Mouse (Mus musculus): ENCODE data around the gene Hus1. TPM values are rescaled to one million over a fixed set of nuclear protein-coding genes. Genes with fewer than 3 reads are reported as not detected.

Hus1 gene
- polyA plus RNA-seq, 1 experiment from 2014 or later, result 29.1 TPM

DNA sequence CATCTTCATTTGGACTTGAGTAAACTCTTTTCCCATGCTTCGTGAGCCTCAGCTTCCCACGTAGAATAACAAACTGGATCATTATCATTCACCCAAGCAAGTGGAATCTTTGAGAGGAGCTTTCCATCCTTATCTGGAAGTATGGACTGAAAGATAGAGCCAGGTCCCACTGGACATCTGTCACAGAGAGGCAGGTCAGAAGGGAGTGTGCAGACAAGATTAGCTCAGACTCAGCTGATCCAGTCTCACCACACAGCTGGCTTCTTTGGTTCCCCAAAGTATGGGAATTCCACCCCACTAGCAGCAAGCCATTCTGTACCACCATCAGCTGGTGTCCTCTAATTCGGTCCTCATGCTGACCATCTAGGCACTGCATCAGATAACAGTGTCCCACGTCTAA is 66.9 kb downstream of the Hus1 start:
- no peak for ATAC-seq (replicated peaks; ENCODE audit: low FRiP score)
- H3K27me3 ChIP-seq (ENCODE audit: control insufficient read depth, insufficient read depth, low read length), result no peaks in the 10 kb centered on the region
- no peaks in the 10 kb centered on the region for H3K9me3 ChIP-seq (ENCODE audit: control insufficient read depth, low read length)
- H3K4me3 ChIP-seq (ENCODE audit: low read depth, low read length), result no peak overlapping the region
- 92% methylated on average over 4 of the region's 4 CpGs for WGBS
- DNase-seq (ENCODE audit: low spot score), result no peak
- no peak overlapping the region for H3K27ac ChIP-seq (ENCODE audit: low read depth, low read length)
- no peaks in the 10 kb centered on the region for H3K4me1 ChIP-seq (replicated peaks; ENCODE audit: control insufficient read depth, insufficient read depth, low read length)
- H3K4me2 ChIP-seq (ENCODE audit: low read depth, low read length, severe bottlenecking), result no peak overlapping the region
- H3K9ac ChIP-seq (ENCODE audit: low read length), result no peak overlapping the region
- H3K36me3 ChIP-seq (ENCODE audit: control insufficient read depth, insufficient read depth, low read length), result no peaks in the 10 kb centered on the region

Other genes starting within 250 kb of the Hus1 start
- 0.16 TPM in 1 of 2 replicates, not detected in the other for gene Pkd1l1, start 37.9 kb downstream of the Hus1 start, polyA plus RNA-seq (2014; fragmentation: Nextera tagmentation; extraction: Ambion mirVana)
- 0.32 and 0.52 TPM in 2 replicates for gene Gm11992, start 37.4 kb upstream of the Hus1 start, polyA plus RNA-seq (2014; fragmentation: Nextera tagmentation; extraction: Ambion mirVana)
- gene Sun3, start 37.8 kb upstream of the Hus1 start, polyA plus RNA-seq (2014; fragmentation: Nextera tagmentation; extraction: Ambion mirVana), result not detected in 2 replicates
- gene Upp1, start 106.9 kb upstream of the Hus1 start, polyA plus RNA-seq (2014; fragmentation: Nextera tagmentation; extraction: Ambion mirVana), result 2.3 and 5.0 TPM in 2 replicates
- 0.03 TPM in 1 of 2 replicates, not detected in the other for gene Abca13, start 180.8 kb upstream of the Hus1 start, polyA plus RNA-seq (2014; fragmentation: Nextera tagmentation; extraction: Ambion mirVana)

Measured in forebrain, embryonic 11.5 days (tissue).